Mouse (Mus musculus) liver, postnatal 0 days (tissue): ENCODE measurements around the gene Clcn7. TPM values are rescaled to one million over a fixed set of nuclear protein-coding genes. Genes with fewer than 3 reads are reported as not detected.

Source experiments
- ATAC-seq: fragments of 200-750 bp; cut with Nextera tagmentation; 2 replicates; pipeline ENCODE4 v1.8.0; 2017; ENCODE audit warnings: mild to moderate bottlenecking, moderate library complexity
- DNase-seq: peaks from one replicate; pipeline ENCODE4 v3.0.0-alpha.2; 2016
- H3K27ac ChIP-seq: fragments of 300-500 bp; sonication (generic); 2 replicates; pipeline ENCODE4 v1.5.1; 2014; ENCODE audit warnings: antibody characterized with exemption, moderate library complexity, mild to moderate bottlenecking, low read depth
- H3K27me3 ChIP-seq: fragments of 300-500 bp; sonication (generic); 2 replicates; pipeline ENCODE4 v1.6.1; 2014; ENCODE audit warnings: low read length, control low read depth, mixed read lengths; ENCODE audit not compliant: insufficient read depth
- H3K36me3 ChIP-seq: fragments of 300-500 bp; sonication (generic); replicated peaks from 2 replicates; pipeline ENCODE4 v1.6.1; 2014; ENCODE audit warnings: mild to moderate bottlenecking, control low read depth, low read length, moderate library complexity, mixed read lengths; ENCODE audit not compliant: insufficient read depth
- H3K4me1 ChIP-seq: fragments of 300-500 bp; sonication (generic); 2 replicates; pipeline ENCODE4 v1.6.1; 2014; ENCODE audit warnings: antibody characterized with exemption, mild to moderate bottlenecking, control low read depth; ENCODE audit not compliant: insufficient read depth
- H3K4me2 ChIP-seq: fragments of 300-500 bp; sonication (generic); 2 replicates; pipeline ENCODE4 v1.6.1; 2014; ENCODE audit warnings: low read depth, mild to moderate bottlenecking, low read length, moderate library complexity, mixed read lengths
- H3K4me3 ChIP-seq: fragments of 300-500 bp; sonication (generic); 2 replicates; pipeline ENCODE4 v1.5.1; 2014; ENCODE audit warnings: low read depth, low read length
- H3K9ac ChIP-seq: fragments of 300-500 bp; sonication (generic); replicated peaks from 2 replicates; pipeline ENCODE4 v1.6.1; 2014; ENCODE audit warnings: mild to moderate bottlenecking, moderate library complexity
- H3K9me3 ChIP-seq: fragments of 300-500 bp; sonication (generic); 2 replicates; pipeline ENCODE4 v1.6.1; 2016; ENCODE audit warnings: mild to moderate bottlenecking, control low read depth, low read length, mixed read lengths
- CTCF ChIP-seq: sonication (generic); IDR thresholded peaks from 2 replicates; pipeline ENCODE4 v1.5.1; 2016; ENCODE audit warnings: antibody characterized with exemption, low read depth
- EP300 ChIP-seq: IDR thresholded peaks from 2 replicates; pipeline ENCODE4 v1.6.1; 2016; ENCODE audit warnings: antibody characterized with exemption, low read depth, mild to moderate bottlenecking
- WGBS: fragments of 180-500 bp; shearing (Covaris S2); extraction: QIAGEN DNeasy Blood & Tissue Kit; methylation state at CpG from one replicate; pipeline ENCODE4 v1.1.7; 2014; ENCODE audit not compliant: insufficient replicate concordance; 5-methylcytosine and 5-hydroxymethylcytosine counted together
- polyA plus RNA-seq: library from polyadenylated mRNA; unstranded; fragments of >200 nt; fragmentation: Nextera tagmentation; extraction: Ambion mirVana; gene quantifications from 2 replicates; pipeline ENCODE4 v1.2.1, GENCODE M21; 2015

Gene Clcn7
- polyA plus RNA-seq, 1 experiment from 2014 or later, result 8.6 TPM

- DNase-seq, result no peak
- Histone ChIP-seq H3K9ac (no peak overlapping the region), H3K9me3 (no peaks in the 10 kb centered on the region), H3K27me3 (no peaks in the 10 kb centered on the region), H3K4me3 (no peak overlapping the region), H3K36me3 (peaks cover 12% of the 10 kb centered on the region; the same call in 1 of the 2 replicates), H3K27ac (peak overlapping the region; percentile 29; the same call in 1 of the 2 replicates), H3K4me2 (no peak overlapping the region), H3K4me1 (peaks cover 15% of the 10 kb centered on the region)
- WGBS, result 78% methylated on average over 8 of the region's 8 CpGs
- ATAC-seq, result no peak
- TF ChIP-seq EP300 (no peak), CTCF (no peak)
Measured at GRCm38 (mm10) chr17:25111739-25112422, 21.3 kb upstream of the Clcn7 start.

- TF ChIP-seq CTCF, result no peak
- no peak for TF ChIP-seq EP300
- DNase-seq (no peak), ATAC-seq (no peak)
- no peak overlapping the region for H3K4me3 ChIP-seq
- H3K9ac ChIP-seq, result no peak overlapping the region
- no peak overlapping the region for H3K4me2 ChIP-seq
- H3K27ac ChIP-seq, result no peak overlapping the region
- H3K36me3 ChIP-seq, result peaks cover 11% of the 10 kb centered on the region; the same call in 1 of the 2 replicates
- 78% methylated on average over 3 of the region's 3 CpGs for WGBS
- no peaks in the 10 kb centered on the region for H3K9me3 ChIP-seq
- peaks cover 15% of the 10 kb centered on the region for H3K4me1 ChIP-seq
- no peaks in the 10 kb centered on the region for H3K27me3 ChIP-seq
Measured at GRCm38 (mm10) chr17:25112423-25112810, 20.8 kb upstream of the Clcn7 start.

GRCm38 (mm10) chr17:25114908-25115645, 18.1 kb upstream of the Clcn7 start:
- Histone ChIP-seq H3K27ac (peak overlapping the region; percentile 63), H3K4me2 (peak overlapping the region; percentile 97), H3K9ac (peak overlapping the region; percentile 47), H3K36me3 (peaks cover 11% of the 10 kb centered on the region; the same call in 1 of the 2 replicates), H3K9me3 (no peaks in the 10 kb centered on the region), H3K4me1 (peaks cover 15% of the 10 kb centered on the region), H3K27me3 (no peaks in the 10 kb centered on the region), H3K4me3 (peak overlapping the region; percentile 57)
- no peak for TF ChIP-seq EP300
- TF ChIP-seq CTCF, result no peak
- DNase-seq (peak; percentile 70), ATAC-seq (peak; percentile 58)
- WGBS, result 9% methylated on average over 23 of the region's 23 CpGs

- Histone ChIP-seq H3K4me3 (peak within 1 kb of the TSS; percentile 57), H3K9me3 (no peaks in the 10 kb centered on the region), H3K36me3 (peaks cover 5% of the 10 kb centered on the region; the same call in 1 of the 2 replicates), H3K9ac (peak within 1 kb of the TSS; percentile 47), H3K4me2 (peak within 1 kb of the TSS; percentile 97), H3K27me3 (no peaks in the 10 kb centered on the region), H3K4me1 (peaks cover 15% of the 10 kb centered on the region), H3K27ac (peak within 1 kb of the TSS; percentile 63)
- TF ChIP-seq EP300 (no peak), CTCF (no peak)
- ATAC-seq, result peak; percentile 95
- DNase-seq, result peak; percentile 94
- WGBS, result 5% methylated on average over 40 of the region's 40 CpGs
Measured at GRCm38 (mm10) chr17:25115664-25116432, 17.3 kb upstream of the Clcn7 start, which contains the start of gene Telo2. Gene Telo2, minus strand, starts transcription at chr17:25115967.

- Histone ChIP-seq H3K4me3 (no peak overlapping the region), H3K9me3 (no peaks in the 10 kb centered on the region), H3K4me1 (peaks cover 15% of the 10 kb centered on the region), H3K27ac (no peak overlapping the region), H3K36me3 (peaks cover 2% of the 10 kb centered on the region; the same call in 1 of the 2 replicates), H3K27me3 (no peaks in the 10 kb centered on the region), H3K4me2 (no peak overlapping the region), H3K9ac (no peak overlapping the region)
- TF ChIP-seq CTCF (peak; percentile 63), EP300 (no peak)
- no peak for DNase-seq
- ATAC-seq, result no peak
- WGBS, result 35% methylated on average over 4 of the region's 4 CpGs
Measured at GRCm38 (mm10) chr17:25117263-25117662, 15.9 kb upstream of the Clcn7 start.

GRCm38 (mm10) chr17:25120406-25120805, 12.8 kb upstream of the Clcn7 start, which contains the start of gene Ptx4:
Gene Ptx4, plus strand, starts transcription at chr17:25120760.
- WGBS, result 32% methylated on average over 3 of the region's 3 CpGs
- Histone ChIP-seq H3K9ac (no peak within 1 kb of the TSS), H3K36me3 (no peaks in the 10 kb centered on the region), H3K4me2 (no peak within 1 kb of the TSS), H3K4me1 (peaks cover 6% of the 10 kb centered on the region), H3K27me3 (no peaks in the 10 kb centered on the region), H3K27ac (no peak within 1 kb of the TSS), H3K9me3 (no peaks in the 10 kb centered on the region), H3K4me3 (no peak within 1 kb of the TSS)
- no peak for ATAC-seq
- no peak for TF ChIP-seq EP300
- TF ChIP-seq CTCF, result no peak
- no peak for DNase-seq
